Mouse (Mus musculus) left cerebral cortex, adult 2 months (tissue): ENCODE measurements around the gene Ano1. TPM values are rescaled to one million over a fixed set of nuclear protein-coding genes. Genes with fewer than 3 reads are reported as not detected.
A peak's percentile ranks its signal among the peaks of the same experiment; 100 is the strongest.

Source experiments
- DNase-seq, 2 experiments: peaks; one replicate each; pipeline ENCODE4 v3.0.0; 2021 to 2022; ENCODE audit warnings: low spot score in 2 of 2, mixed read lengths in 1 of 2; ENCODE audit errors: extremely low spot score in 1 of 2
- H3K27ac ChIP-seq: fragments of 200-600 bp; 2 replicates; pipeline ENCODE4 v1.8.1; 2022
- H3K4me3 ChIP-seq: fragments of 200-600 bp; 2 replicates; pipeline ENCODE4 v1.8.1; 2022
- CTCF ChIP-seq: fragments of 200-600 bp; IDR thresholded peaks from 2 replicates; pipeline ENCODE4 v1.8.1; 2022; ENCODE audit warnings: antibody characterized with exemption, mild to moderate bottlenecking, moderate library complexity
- intact Hi-C: fragments of 180-260 bp; cut with DNase I; formaldehyde crosslinking; loops from one replicate; pipeline ENCODE4 v1.15.1; 2025
- total RNA-seq, 2 experiments: library from RNA; stranded (reverse); gene quantifications; 2 replicates each; pipeline ENCODE4 v1.2.3; 2021

The Ano1 gene
- total RNA-seq, 2 experiments from 2014 or later: 2.2 to 4.5 TPM

GRCm38 (mm10) chr7:144653681-144654425 lies 97.9 kb downstream of the Ano1 start:
- no peak for TF ChIP-seq CTCF
- Histone ChIP-seq H3K27ac (no peak overlapping the region), H3K4me3 (no peak overlapping the region)
- intact Hi-C loops: no loop called here
- DNase-seq: peak; percentile 28 to 63

GRCm38 (mm10) chr7:144647547-144647946 lies 104.2 kb downstream of the Ano1 start:
- H3K27ac ChIP-seq: no peak overlapping the region
- no peak for DNase-seq
- H3K4me3 ChIP-seq: no peak overlapping the region
- intact Hi-C loops: no loop called here
- TF ChIP-seq CTCF: no peak

DNA sequence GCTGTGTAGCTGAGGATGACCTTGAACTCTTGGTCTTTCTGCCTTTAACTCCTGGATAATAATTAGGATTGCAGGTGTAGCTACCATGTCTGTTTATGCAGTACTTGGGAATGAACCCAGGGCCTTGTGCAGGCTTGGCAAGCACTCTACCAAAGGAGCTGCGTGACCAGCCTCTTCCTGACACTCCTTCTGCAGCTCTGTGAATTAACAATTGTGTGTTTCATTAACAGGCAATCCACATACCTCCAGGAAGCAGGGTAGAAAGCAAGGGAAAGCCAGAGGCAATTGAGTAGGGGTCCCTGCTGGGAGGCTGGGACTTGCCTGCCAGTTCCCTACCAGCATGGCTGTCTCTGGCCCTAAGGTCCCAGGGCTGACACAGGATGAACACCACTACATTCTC lies 111.0 kb downstream of the Ano1 start:
- Histone ChIP-seq H3K27ac (no peak overlapping the region), H3K4me3 (no peak overlapping the region)
- TF ChIP-seq CTCF: no peak
- intact Hi-C loops: no loop called here
- no peak for DNase-seq

DNA sequence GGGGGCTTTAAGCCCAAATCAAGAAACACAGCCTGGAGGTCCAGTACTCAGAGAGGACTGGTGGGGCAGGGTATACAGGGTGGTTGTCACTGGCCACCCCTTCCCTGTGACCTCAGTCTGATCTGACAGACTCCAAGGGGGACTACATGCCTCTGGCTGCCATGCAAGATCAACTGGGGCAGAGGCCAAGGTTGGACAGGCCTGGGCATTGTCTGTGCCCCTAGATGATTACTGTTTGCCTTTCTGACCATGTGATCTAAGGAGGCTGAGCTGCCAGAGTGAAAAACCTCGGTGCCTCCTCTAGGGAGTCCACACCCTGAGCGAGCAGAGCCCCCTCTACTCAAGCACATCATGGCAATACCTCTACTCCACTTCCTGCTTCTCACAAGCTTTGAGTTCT lies 115.8 kb downstream of the Ano1 start:
- Histone ChIP-seq H3K4me3 (no peak overlapping the region), H3K27ac (no peak overlapping the region)
- TF ChIP-seq CTCF: no peak
- DNase-seq: no peak
- intact Hi-C loops: no loop called here

DNA sequence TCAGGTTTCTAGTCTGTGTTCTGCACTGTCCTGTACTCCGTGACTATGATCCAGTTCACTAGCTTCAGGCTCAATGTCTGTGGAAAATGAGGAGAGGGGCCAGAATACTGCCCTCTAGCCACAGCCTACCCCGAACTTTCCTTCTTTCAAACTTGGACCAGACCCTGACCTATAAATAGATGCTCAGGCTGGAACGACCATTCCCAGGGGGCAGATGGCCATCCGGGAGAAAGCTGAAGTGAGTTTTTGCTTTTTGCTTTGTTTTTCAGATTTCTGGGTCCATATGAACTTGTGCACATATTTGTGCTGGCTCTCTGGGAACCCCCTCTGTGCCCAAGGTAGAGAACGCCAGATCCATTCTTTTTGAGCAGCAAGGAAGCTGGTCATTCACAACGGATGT lies 116.9 kb downstream of the Ano1 start:
- no peak overlapping the region for H3K4me3 ChIP-seq
- intact Hi-C loops: no loop called here
- no peak overlapping the region for H3K27ac ChIP-seq
- DNase-seq: no peak
- TF ChIP-seq CTCF: no peak

DNA sequence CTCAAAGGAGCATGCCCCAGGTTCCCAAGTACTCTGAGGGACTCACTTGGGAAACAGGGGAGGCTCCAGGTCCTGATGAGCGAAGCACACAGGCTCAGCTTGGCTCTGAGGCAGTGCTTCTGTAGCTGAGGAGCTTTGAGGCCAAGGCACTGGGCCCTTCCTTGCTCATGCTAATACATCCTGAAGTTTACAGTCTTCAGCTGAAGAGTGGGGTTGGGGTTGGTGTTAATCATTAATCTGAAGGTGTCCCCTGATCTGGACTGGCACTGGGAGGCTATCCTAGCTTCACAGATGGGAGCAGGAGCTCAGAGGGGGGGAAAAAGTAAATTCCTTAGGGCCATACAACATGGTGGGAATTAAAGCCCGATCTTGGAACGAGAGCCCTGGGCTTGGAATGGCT lies 117.3 kb downstream of the Ano1 start:
- DNase-seq: no peak
- Histone ChIP-seq H3K27ac (no peak overlapping the region), H3K4me3 (no peak overlapping the region)
- intact Hi-C loops: no loop called here
- no peak for TF ChIP-seq CTCF

- no peak for DNase-seq
- Histone ChIP-seq H3K27ac (no peak overlapping the region), H3K4me3 (no peak overlapping the region)
- TF ChIP-seq CTCF: no peak; the same call in none of the 2 replicates
- intact Hi-C loops: no loop called here
These were observed 119.5 kb downstream of the Ano1 start for GRCm38 (mm10) chr7:144632321-144632720.

- H3K27ac ChIP-seq: no peak overlapping the region
- DNase-seq: no peak
- intact Hi-C loops: no loop called here
- no peak overlapping the region for H3K4me3 ChIP-seq
- TF ChIP-seq CTCF: no peak
These were observed 121.2 kb downstream of the Ano1 start for GRCm38 (mm10) chr7:144630622-144631021.

DNA sequence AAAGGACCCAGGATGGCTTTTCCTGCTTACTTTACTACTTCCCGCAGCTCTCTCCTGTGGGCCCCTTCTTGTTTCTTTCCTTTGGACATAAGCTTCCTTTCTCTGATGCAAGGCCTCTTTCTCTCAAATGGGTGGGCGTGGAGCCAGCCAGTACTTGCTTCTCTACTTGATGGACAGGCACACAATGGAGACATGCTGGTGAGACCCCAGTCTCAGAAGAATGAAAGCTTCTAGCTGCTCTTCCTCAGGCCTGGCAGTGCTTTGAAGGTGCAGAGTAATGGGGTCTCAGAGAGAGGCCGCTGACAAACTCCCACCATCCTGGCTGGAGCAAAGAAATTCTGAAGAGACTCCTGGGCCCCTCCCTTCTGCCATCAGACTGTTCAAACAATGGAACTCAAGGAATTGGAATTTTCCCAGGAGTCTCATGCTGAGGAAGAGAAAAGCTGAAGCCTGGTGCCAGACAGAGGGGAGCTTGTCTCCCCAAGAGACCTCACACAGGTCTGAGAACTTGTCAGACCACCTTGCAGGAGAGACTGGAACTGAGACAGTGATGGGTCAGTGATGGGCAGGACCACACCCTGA lies 123.3 kb downstream of the Ano1 start:
- no peak overlapping the region for H3K4me3 ChIP-seq
- no peak overlapping the region for H3K27ac ChIP-seq
- intact Hi-C loops: no loop called here
- DNase-seq: no peak
- TF ChIP-seq CTCF: no peak

DNA sequence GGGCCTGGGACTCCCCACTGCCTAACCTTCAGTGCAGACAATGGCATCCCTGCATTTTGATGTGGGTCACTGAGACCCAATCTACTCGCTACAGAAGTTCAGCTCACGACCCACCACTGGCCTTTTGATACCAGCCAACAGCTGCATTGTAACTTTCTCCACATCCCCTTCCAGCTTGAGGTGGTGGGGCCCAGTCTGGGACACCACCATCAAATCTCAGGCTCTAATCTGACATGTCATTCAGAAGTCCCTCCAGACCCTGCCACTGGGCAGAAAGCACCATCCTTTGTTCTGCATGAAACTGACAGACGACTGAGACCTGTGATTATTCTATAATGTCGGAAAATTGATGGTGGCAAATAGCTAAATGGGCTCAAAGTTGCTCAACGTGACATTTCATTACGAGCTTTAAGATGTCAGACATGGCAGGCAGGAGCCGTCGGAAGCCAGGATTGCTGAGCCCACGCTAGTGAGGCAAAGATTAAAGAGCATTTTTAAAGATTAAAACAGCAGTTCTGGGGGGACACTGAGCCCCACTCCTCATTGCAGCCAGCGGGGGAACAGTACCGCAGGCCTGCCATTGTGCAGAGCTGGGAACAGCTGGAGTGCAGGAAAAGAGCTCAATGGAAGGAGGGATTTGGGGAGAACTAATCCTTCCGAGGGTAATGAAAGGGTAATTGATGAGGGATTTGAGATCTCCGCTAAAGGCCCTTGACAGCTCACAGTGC lies 124.0 kb downstream of the Ano1 start:
- Histone ChIP-seq H3K4me3 (no peak overlapping the region), H3K27ac (no peak overlapping the region)
- no peak for TF ChIP-seq CTCF
- intact Hi-C loops: no loop called here
- DNase-seq: no peak

DNA sequence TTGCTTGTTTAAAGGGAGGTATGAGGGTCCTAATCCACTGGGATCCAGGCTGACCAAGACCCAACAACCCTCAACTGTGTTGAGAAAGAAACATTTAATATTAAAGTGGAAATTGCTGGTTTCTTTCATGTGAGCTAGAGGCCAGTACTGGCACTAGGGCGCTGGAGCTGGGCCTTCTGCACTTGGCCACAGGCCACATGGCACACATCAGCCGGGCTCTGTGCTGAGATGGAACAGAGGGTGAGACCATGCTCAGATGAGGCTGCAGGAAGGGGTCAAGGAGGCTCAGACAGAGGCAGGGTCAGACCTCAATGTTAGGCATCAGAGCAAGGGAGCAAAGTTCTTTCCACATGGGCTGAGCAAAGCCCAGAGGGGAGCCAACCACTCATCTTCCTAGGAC lies 125.7 kb downstream of the Ano1 start:
- intact Hi-C loops: no loop called here
- no peak overlapping the region for H3K4me3 ChIP-seq
- H3K27ac ChIP-seq: no peak overlapping the region
- DNase-seq: no peak
- TF ChIP-seq CTCF: no peak
